Mouse (Mus musculus) E14TG2a.4 (cell line): ENCODE results near the gene Zyx.

Source experiments
- H3K27me3 ChIP-seq: 2 replicates; pipeline ENCODE4 v1.6.1; 2014; ENCODE audit warnings: low read length, control low read depth; ENCODE audit not compliant: insufficient read depth
- H3K36me3 ChIP-seq: 2 replicates; pipeline ENCODE4 v1.6.1; 2014; ENCODE audit warnings: low read length, control low read depth; ENCODE audit not compliant: insufficient read depth
- H3K4me1 ChIP-seq: replicated peaks from 2 replicates; pipeline ENCODE4 v1.6.1; 2014; ENCODE audit warnings: low read depth, low read length, control low read depth
- H3K4me3 ChIP-seq: replicated peaks from 2 replicates; pipeline ENCODE4 v1.5.1; 2014; ENCODE audit warnings: mild to moderate bottlenecking, low read length
- H3K9me3 ChIP-seq: 2 replicates; pipeline ENCODE4 v1.6.1; 2014; ENCODE audit warnings: low read length, control low read depth
- CTCF ChIP-seq: conservative IDR thresholded peaks from 2 replicates; pipeline ENCODE4 v1.5.1; 2014; ENCODE audit warnings: low read length
- NANOG ChIP-seq: IDR thresholded peaks from 2 replicates; pipeline ENCODE4 v1.6.1; 2014; ENCODE audit warnings: borderline replicate concordance, low read length, mixed read lengths
- POU5F1 ChIP-seq: IDR thresholded peaks from 2 replicates; pipeline ENCODE4 v1.6.1; 2014; ENCODE audit warnings: low read length, borderline replicate concordance

Gene Zyx

DNA sequence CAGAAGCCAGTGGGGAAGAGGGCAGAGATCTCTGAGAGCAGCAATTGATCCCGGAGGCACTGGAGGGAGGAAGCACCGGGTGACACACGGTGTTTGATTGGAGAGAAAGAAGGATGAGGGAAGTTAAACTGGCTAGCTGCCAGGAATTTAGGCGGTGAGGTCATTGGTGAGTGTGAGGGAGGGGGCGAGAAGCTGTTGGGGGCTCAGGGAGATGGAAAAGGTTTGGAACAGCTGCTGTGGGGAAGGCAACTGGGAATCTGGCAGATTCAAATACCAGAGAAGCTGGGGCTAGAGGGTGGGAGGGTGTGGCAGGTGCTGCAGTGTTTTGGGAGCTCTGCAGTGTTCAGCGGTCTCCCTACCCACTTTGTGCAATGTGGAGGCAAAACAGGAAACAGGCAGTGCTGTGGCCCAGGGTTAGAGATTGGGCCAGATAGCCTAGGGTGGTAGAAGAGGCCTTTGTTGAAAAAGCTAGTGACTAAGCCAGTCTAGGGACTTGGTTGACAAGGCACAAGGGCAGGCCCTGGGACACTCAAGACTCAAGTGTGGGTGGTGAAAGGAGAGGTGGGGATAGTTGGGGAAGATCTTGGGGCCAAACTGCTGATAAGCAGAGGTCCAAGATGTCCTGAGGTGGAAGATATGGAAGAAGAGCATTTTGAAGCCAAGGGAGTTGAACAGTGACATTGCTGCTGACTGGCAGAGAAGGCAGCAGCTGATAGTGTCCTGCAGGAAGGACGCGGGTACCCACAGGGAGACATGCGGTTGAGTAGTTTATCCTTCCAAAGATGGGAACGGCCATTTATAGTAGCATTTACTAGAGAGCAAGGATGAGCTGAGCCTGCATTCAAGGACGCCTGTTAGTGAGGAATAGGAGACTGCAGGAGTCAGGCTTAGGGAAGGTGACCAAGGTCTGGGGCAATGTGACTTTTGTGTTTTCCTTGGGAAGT is 4.9 kb downstream of the Zyx start:
- Histone ChIP-seq H3K4me1 (peaks cover 29% of the 10 kb centered on the region), H3K4me3 (no peak overlapping the region), H3K36me3 (peaks cover 30% of the 10 kb centered on the region), H3K9me3 (no peaks in the 10 kb centered on the region), H3K27me3 (peaks cover 64% of the 10 kb centered on the region)
- no peak for TF ChIP-seq CTCF
- no peak for TF ChIP-seq POU5F1
- no peak for TF ChIP-seq NANOG

DNA sequence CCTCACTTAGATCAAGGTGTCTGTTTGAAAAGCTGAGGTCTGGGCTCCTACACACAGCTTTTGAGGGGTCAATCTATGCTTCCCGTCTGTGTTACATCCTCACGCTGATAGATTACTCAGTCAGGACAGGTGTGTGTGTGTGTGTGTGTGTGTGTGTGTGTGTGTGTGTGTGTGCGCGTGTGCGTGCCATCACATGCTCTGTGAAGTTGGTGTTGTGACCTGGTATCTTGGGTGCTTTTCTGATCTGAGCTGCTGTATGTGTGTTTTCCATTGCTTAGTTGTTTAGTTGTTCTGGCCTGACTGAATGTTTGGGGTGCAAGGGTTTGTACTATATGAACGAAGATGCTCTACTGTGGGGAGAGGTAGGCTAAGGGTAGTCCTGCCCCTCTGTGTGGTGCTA is 5.9 kb downstream of the Zyx start:
- Histone ChIP-seq H3K27me3 (peaks cover 63% of the 10 kb centered on the region), H3K4me3 (no peak overlapping the region), H3K4me1 (peaks cover 26% of the 10 kb centered on the region), H3K9me3 (no peaks in the 10 kb centered on the region), H3K36me3 (peaks cover 37% of the 10 kb centered on the region)
- TF ChIP-seq POU5F1 (no peak), CTCF (no peak), NANOG (no peak)

DNA sequence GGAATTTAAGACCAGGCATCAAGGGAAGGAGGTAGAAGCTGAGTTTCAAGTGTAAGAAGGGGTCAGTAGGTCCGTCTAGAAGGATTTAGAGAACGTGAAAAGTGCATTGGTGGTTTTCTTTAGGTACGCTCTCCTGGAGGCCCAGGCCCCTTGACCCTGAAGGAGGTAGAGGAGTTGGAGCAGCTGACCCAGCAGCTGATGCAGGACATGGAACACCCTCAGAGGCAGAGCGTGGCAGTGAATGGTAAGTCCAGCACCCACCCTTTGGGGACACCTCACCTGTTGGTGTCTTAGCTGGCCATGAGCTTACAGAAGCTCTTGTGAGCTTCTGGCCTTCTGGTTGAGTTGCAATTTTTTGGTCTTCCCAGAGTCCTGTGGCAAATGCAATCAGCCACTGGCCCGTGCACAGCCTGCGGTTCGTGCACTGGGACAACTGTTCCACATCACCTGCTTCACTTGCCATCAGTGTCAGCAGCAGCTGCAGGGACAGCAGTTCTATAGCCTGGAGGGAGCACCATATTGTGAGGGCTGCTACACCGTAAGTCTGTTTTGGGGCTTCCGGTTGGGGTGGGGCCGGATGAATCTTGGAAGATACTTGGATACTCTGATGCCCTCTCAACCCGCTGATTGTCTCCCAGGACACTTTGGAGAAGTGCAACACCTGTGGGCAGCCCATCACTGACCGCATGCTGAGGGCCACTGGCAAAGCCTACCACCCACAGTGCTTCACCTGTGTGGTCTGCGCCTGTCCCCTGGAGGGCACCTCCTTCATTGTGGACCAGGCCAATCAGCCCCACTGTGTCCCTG is 6.6 kb downstream of the Zyx start:
- no peak for TF ChIP-seq CTCF
- no peak for TF ChIP-seq POU5F1
- no peak for TF ChIP-seq NANOG
- H3K4me3 ChIP-seq, result no peak overlapping the region
- H3K27me3 ChIP-seq, result peaks cover 57% of the 10 kb centered on the region
- H3K4me1 ChIP-seq, result peaks cover 20% of the 10 kb centered on the region
- H3K36me3 ChIP-seq, result peaks cover 37% of the 10 kb centered on the region
- H3K9me3 ChIP-seq, result no peaks in the 10 kb centered on the region

DNA sequence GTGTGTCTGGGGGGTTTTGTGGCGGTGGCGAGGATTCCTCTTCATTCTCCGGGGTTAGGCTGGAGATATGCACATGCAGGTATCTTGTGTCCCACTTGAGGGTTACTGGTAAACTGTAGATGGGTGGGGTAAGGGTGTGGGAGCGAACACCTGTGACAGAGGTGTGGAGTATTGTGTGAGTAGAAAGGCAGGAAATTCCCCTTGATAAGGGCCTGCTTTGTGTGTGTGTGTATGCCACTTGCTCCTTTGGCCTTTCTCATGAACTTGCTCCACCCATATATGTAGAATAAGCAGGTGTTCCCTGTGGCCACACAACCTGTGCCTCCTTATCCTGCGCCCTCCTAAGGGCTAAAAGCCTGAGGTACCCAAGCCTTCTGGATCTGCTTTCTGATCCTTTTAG is 7.5 kb downstream of the Zyx start:
- H3K36me3 ChIP-seq, result peaks cover 37% of the 10 kb centered on the region
- H3K4me1 ChIP-seq, result peaks cover 11% of the 10 kb centered on the region
- no peak for TF ChIP-seq CTCF
- TF ChIP-seq POU5F1, result no peak
- no peak for TF ChIP-seq NANOG
- H3K27me3 ChIP-seq, result peaks cover 55% of the 10 kb centered on the region
- H3K4me3 ChIP-seq, result no peak overlapping the region
- H3K9me3 ChIP-seq, result no peaks in the 10 kb centered on the region

DNA sequence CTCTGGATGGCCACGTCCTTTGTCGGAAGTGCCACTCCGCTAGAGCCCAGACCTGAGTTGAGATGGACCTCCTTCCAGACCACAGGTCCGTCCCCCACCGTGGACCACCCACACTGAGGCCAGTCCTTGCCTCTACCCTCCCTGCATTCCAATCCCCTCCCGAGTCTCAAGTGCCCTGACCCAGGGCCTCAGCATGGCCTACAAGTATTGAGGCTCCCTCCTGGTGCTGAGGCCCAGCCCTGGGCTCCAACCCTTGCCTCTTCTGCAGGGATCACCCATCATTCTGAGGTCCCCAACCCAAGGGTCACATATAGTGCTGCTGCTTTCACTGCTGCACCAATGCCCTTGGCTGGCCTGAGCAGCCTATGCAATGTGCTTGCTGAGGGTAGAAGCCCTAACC is 8.5 kb downstream of the Zyx start:
- TF ChIP-seq POU5F1, result no peak
- no peak for TF ChIP-seq CTCF
- no peak for TF ChIP-seq NANOG
- no peaks in the 10 kb centered on the region for H3K9me3 ChIP-seq
- H3K27me3 ChIP-seq, result peaks cover 54% of the 10 kb centered on the region
- peaks cover 9% of the 10 kb centered on the region; the same call in 1 of the 2 replicates for H3K4me1 ChIP-seq
- H3K36me3 ChIP-seq, result peaks cover 37% of the 10 kb centered on the region
- no peak overlapping the region for H3K4me3 ChIP-seq

DNA sequence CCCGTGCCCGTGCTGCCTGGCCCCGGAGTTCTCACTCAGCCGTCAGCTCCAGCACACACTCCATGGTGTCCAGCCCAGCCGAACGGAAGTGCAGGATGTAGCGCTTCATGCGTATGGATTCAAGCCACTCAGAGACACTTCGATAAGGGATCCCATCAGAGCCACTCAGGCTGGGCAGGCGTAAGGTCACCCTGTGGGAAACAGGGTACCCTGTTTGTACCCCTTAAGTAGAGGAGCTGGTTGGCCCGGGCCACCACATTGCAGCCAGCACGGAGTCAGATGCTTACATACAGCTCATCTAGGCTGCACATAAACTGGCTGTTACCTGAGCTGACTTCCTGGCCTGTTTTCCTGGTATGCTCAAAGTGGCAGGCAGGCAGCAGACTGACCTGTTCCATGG is 9.5 kb downstream of the Zyx start:
- Histone ChIP-seq H3K4me3 (no peak overlapping the region), H3K27me3 (peaks cover 53% of the 10 kb centered on the region), H3K4me1 (peaks cover 9% of the 10 kb centered on the region; the same call in 1 of the 2 replicates), H3K36me3 (peaks cover 37% of the 10 kb centered on the region), H3K9me3 (no peaks in the 10 kb centered on the region)
- TF ChIP-seq NANOG, result no peak
- TF ChIP-seq POU5F1, result no peak
- no peak for TF ChIP-seq CTCF

DNA sequence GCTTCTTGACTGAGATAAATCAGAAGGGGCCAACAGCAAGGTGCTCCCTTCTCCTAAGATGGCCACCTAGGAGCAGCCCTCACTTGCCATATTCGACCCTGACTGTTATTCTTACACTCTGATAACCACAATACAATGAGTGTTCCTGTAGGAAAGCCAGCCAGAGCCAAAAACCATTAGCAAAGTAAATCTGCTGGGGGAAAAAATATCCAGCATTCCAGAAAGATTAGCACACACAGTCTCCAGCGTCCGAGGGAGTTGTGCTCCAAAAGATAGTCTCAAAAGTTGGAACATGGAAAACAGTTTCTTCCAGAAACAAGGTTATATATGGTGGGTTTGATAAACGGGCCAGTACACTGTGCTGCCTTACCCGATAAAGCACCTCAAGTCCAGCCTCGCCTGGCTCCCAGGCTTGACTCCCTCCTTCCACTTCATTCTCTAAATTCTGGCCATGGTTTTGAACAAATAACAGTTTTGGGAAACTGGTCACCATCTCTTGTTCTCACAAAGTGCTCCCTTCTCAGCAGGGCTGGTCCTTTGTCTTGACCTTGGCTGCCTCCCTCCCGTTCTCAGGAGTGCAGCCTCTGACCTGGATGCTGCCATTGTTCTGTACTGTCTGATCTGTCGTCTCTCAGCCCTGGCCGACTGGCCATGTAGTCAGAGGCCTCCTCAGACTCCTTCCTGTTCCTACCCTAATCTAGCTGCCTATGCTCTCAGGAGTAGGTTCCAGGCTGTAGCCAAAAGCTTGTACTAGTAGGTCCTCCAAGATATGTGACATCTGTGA is 10.1 kb downstream of the Zyx start:
- TF ChIP-seq CTCF, result no peak
- no peak for TF ChIP-seq NANOG
- no peak for TF ChIP-seq POU5F1
- H3K27me3 ChIP-seq, result peaks cover 54% of the 10 kb centered on the region; the same call in 1 of the 2 replicates
- H3K9me3 ChIP-seq, result no peaks in the 10 kb centered on the region
- peaks cover 9% of the 10 kb centered on the region; the same call in 1 of the 2 replicates for H3K4me1 ChIP-seq
- no peak overlapping the region for H3K4me3 ChIP-seq
- peaks cover 37% of the 10 kb centered on the region for H3K36me3 ChIP-seq

DNA sequence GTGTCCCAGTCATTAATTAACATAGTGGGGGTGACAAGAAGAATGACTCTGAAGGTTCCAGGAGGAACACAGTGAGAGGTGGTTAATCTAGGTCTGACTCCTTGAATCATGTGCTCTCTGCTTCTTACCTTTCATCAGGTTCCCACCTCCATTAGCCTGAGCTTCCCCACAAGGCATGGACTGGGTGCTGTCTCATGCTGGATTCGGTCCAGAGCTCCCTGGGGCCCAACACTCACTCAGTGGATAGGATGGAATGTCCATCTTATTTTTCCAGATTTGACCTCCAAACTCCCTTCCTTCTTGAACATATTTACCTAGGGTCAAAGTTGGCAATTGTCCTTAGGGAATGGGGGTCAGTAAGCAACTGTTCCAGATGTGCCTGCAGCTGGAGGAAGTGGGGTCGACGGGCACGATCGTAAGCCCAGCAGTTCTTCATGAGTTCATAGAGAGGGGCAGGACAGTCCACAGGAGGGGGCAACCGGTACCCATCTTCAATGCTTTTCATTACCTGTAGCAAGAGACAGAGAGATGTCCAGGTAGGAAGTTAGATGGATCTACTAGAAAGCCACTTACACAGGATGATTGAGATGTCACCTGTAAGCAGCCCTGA is 10.9 kb downstream of the Zyx start:
- H3K4me1 ChIP-seq, result peaks cover 9% of the 10 kb centered on the region; the same call in 1 of the 2 replicates
- H3K9me3 ChIP-seq, result no peaks in the 10 kb centered on the region
- TF ChIP-seq POU5F1 (no peak), CTCF (no peak), NANOG (no peak)
- no peak overlapping the region for H3K4me3 ChIP-seq
- H3K36me3 ChIP-seq, result peaks cover 37% of the 10 kb centered on the region
- H3K27me3 ChIP-seq, result peaks cover 49% of the 10 kb centered on the region; the same call in 1 of the 2 replicates
